Comparison of ENCODE assay signal across 25 mouse cellular contexts in genomic region chr6:50279642-50280041, GRCm38 (mm10).
"Had no signal": no experiment of that assay in that cellular context is flagged by ENCODE, and none has a peak within 500 bp of the region (broad histone marks: within the 10 kb centered on the region; RNA-seq: fewer than 3 reads in every experiment).

No protein-coding gene starts in this region.

- H3K27me3 ChIP-seq: heart, embryonic 12.5 days; hindbrain, embryonic 13.5 days; hindbrain, embryonic 15.5 days; kidney, embryonic 15.5 days; limb, embryonic 12.5 days; liver, embryonic 15.5 days had no signal

- H3K4me2 ChIP-seq: heart, embryonic 12.5 days; hindbrain, embryonic 13.5 days; hindbrain, embryonic 15.5 days; kidney, embryonic 15.5 days; limb, embryonic 12.5 days; liver, embryonic 11.5 days; liver, embryonic 13.5 days; liver, embryonic 15.5 days had no signal

- H3K9me3 ChIP-seq: heart, embryonic 10.5 days; hindbrain, embryonic 13.5 days; hindbrain, embryonic 15.5 days; kidney, embryonic 15.5 days; limb, embryonic 10.5 days; limb, embryonic 12.5 days; liver, embryonic 13.5 days; liver, embryonic 15.5 days had no signal

- H3K9ac ChIP-seq: heart, embryonic 12.5 days; hindbrain, embryonic 13.5 days; hindbrain, embryonic 15.5 days; kidney, embryonic 15.5 days; limb, embryonic 12.5 days; liver, embryonic 13.5 days; liver, embryonic 15.5 days had no signal

- H3K36me3 ChIP-seq: heart, embryonic 10.5 days; heart, embryonic 12.5 days; hindbrain, embryonic 13.5 days; hindbrain, embryonic 15.5 days; kidney, embryonic 15.5 days; limb, embryonic 10.5 days; limb, embryonic 12.5 days; liver, embryonic 13.5 days; liver, embryonic 15.5 days had no signal

- H3K27ac ChIP-seq: heart, embryonic 10.5 days; hindbrain, embryonic 13.5 days; hindbrain, embryonic 15.5 days; hindbrain, postnatal 0 days; kidney, embryonic 15.5 days; kidney, postnatal 0 days; limb, embryonic 10.5 days; limb, embryonic 12.5 days; liver, embryonic 13.5 days; liver, embryonic 15.5 days had no signal

- H3K4me3 ChIP-seq: heart, embryonic 10.5 days; heart, embryonic 12.5 days; hindbrain, embryonic 13.5 days; hindbrain, embryonic 15.5 days; kidney, embryonic 15.5 days; limb, embryonic 10.5 days; limb, embryonic 12.5 days; liver, embryonic 13.5 days; liver, embryonic 15.5 days had no signal

- H3K4me1 ChIP-seq: heart, embryonic 10.5 days; heart, embryonic 12.5 days; hindbrain, embryonic 13.5 days; hindbrain, embryonic 15.5 days; kidney, embryonic 15.5 days; limb, embryonic 10.5 days; limb, embryonic 12.5 days; liver, embryonic 13.5 days; liver, embryonic 15.5 days had no signal

- DNase-seq: gastrocnemius, postnatal 14 days; gastrocnemius, postnatal 36 days; heart, adult 18-20 months; heart, postnatal 10 days; heart, postnatal 36 days; kidney, adult 11 months; kidney, adult 2 months; kidney, adult 9 months; kidney, postnatal 14 days; kidney, postnatal 36 days; layer of hippocampus, adult 9-11 months; layer of hippocampus, postnatal 36 days; liver; liver, embryonic 13.5 days had no signal

- ATAC-seq: hindbrain, postnatal 0 days had no signal
